Mouse (Mus musculus): ENCODE measurements around the gene Sik2.

GRCm38 (mm10) chr9:51042136-51042535 lies 33.3 kb upstream of the Sik2 start:
- TF ChIP-seq CTCF (IDR thresholded peaks at IDR 0.05 in 2 of 3, conservative IDR thresholded peaks at IDR 0.05 in 1 of 3; ENCODE audit: control insufficient read depth in 1 of 3, insufficient read depth in 1 of 3, low read depth in 2 of 3, low read length in 3 of 3, poor library complexity in 1 of 3, severe bottlenecking in 1 of 3) (no peak), ETS1 (IDR thresholded peaks at IDR 0.05; ENCODE audit: low read depth, low read length) (no peak), EP300 (IDR thresholded peaks at IDR 0.05; ENCODE audit: low read depth in 1 of 2, low read length in 2 of 2) (no peak), USF2 (IDR thresholded peaks at IDR 0.05; ENCODE audit: borderline replicate concordance in 1 of 2, insufficient read depth in 1 of 2, low read depth in 1 of 2, low read length in 2 of 2) (no peak), RAD21 (IDR thresholded peaks at IDR 0.05; ENCODE audit: low read depth, low read length) (no peak), SIN3A (IDR thresholded peaks at IDR 0.05; ENCODE audit: low read length) (no peak), TAL1 (IDR thresholded peaks at IDR 0.05; ENCODE audit: low read length) (no peak), POLR2AphosphoS2 (IDR thresholded peaks at IDR 0.05; ENCODE audit: low read length) (no peak), USF1 (IDR thresholded peaks at IDR 0.05; ENCODE audit: low read depth, low read length) (no peak), CHD2 (IDR thresholded peaks at IDR 0.05; ENCODE audit: low read length) (no peak), POLR2AphosphoS5 (IDR thresholded peaks at IDR 0.05; ENCODE audit: borderline replicate concordance, low read depth, low read length) (no peak), RCOR1 (IDR thresholded peaks at IDR 0.05; ENCODE audit: low read depth, low read length) (no peak)

All from MEL (cell line).